Mouse (Mus musculus): ENCODE measurements around the gene Hmg20a.

- TF ChIP-seq CTCF (IDR thresholded peaks at IDR 0.05; ENCODE audit: insufficient read depth, low read depth, low read length): no peak
- no peak for TF ChIP-seq POLR2A (IDR thresholded peaks at IDR 0.05; ENCODE audit: insufficient read depth, low read depth, low read length)
Measured at GRCm38 (mm10) chr9:56463686-56464515, 45.5 kb downstream of the Hmg20a start.

All from olfactory bulb, adult 2 months (tissue).